Mouse (Mus musculus): Measurements from ENCODE around the gene Vmn1r14.
"Not testable (repeated sequence)": the region's sequence is repeated elsewhere in the genome, so short reads cannot be mapped to it uniquely, and the experiment has no call there.

DNA sequence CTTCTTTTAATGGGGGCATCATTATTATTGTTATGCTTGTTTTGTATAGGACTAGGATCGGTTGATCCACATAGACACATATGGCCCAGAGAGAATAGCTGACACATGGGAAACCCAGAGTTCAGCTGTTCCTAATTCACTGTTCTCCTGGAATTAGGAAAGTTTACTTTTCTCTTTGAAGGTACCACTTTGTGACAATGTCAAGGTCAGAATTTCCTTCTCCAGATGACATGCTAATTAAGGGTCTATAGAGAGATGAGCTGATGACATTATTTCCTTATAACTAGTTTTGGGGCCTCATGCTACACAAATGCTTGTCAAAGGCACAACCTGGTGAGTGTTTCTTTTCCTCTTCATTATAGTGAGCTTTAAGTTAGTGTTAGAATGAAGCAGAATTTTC, 28.5 kb upstream of the Vmn1r14 start, which contains the start of gene Vmn1r13:
- TF ChIP-seq TAL1, GATA1 (IDR thresholded peaks at IDR 0.05; ENCODE audit: low read length): not testable (repeated sequence)
